Mouse (Mus musculus): ENCODE results near the gene Atp5g3. TPM values are rescaled to one million over a fixed set of nuclear protein-coding genes. Genes with fewer than 3 reads are reported as not detected.

Gene Atp5g3
- polyA plus RNA-seq (2017; shearing (Covaris generic)), result 402 TPM

GRCm38 (mm10) chr2:73911175-73911700, at the start of gene Atp5g3:
TSS of gene Atp5g3 (minus strand) at chr2:73911326.

GRCm38 (mm10) chr2:73892464-73893296, 18.4 kb downstream of the Atp5g3 start, which contains the start of gene Atf2:
TSS of gene Atf2 (minus strand) at chr2:73892639.

Other genes starting within 250 kb of the Atp5g3 start
- gene Chn1, start 136.0 kb downstream of the Atp5g3 start, polyA plus RNA-seq (2017; shearing (Covaris generic)), result 3.7 TPM
- 104 TPM for gene Atf2, start 18.7 kb downstream of the Atp5g3 start, polyA plus RNA-seq (2017; shearing (Covaris generic))

All from effector memory CD4-positive, alpha-beta T cell, adult 5 months (primary cell).